8 mouse cellular contexts compared by ENCODE assay signal in genomic region chr10:67099183-67099929, GRCm38 (mm10). TPM values are rescaled to one million over a fixed set of nuclear protein-coding genes. Genes with fewer than 3 reads are reported as not detected.
A peak's percentile ranks its signal among the peaks of the same experiment; 100 is the strongest.
DNase-seq lines count a peak whose midpoint lies in the region; ATAC-seq and TF ChIP-seq lines count a peak whose summit lies in the region.
"Had no signal": no experiment of that assay in that cellular context is flagged by ENCODE, and none has a peak within 500 bp of the region (broad histone marks: within the 10 kb centered on the region; RNA-seq: fewer than 3 reads in every experiment).

No protein-coding gene starts in this region.

- no peaks in the 10 kb centered on the region for H3K36me3 ChIP-seq in kidney, embryonic 14.5 days (ENCODE audit: control insufficient read depth, insufficient read depth, low read length)
- no peaks in the 10 kb centered on the region; the same call in 1 of the 2 replicates for H3K36me3 ChIP-seq in forebrain, embryonic 13.5 days (ENCODE audit: poor library complexity, severe bottlenecking)
- H3K36me3 ChIP-seq in midbrain, postnatal 0 days (ENCODE audit: insufficient read depth, low read length) = no peaks in the 10 kb centered on the region

- no peak overlapping the region for H3K9ac ChIP-seq in kidney, embryonic 14.5 days (ENCODE audit: low read depth, low read length)
- H3K9ac ChIP-seq in forebrain, embryonic 13.5 days = peak overlapping the region; percentile 99
- no peak overlapping the region for H3K9ac ChIP-seq in midbrain, postnatal 0 days (replicated peaks; ENCODE audit: low read length, poor library complexity, severe bottlenecking)

- TF ChIP-seq CTCF in midbrain, postnatal 0 days (IDR thresholded peaks at IDR 0.05) = no peak

- no peaks in the 10 kb centered on the region for H3K27me3 ChIP-seq in kidney, embryonic 14.5 days (ENCODE audit: control insufficient read depth, insufficient read depth, low read length)
- no peaks in the 10 kb centered on the region for H3K27me3 ChIP-seq in forebrain, embryonic 13.5 days
- no peaks in the 10 kb centered on the region for H3K27me3 ChIP-seq in midbrain, postnatal 0 days (ENCODE audit: insufficient read depth, low read length)

- H3K9me3 ChIP-seq in kidney, embryonic 14.5 days (ENCODE audit: control insufficient read depth, low read length) = no peaks in the 10 kb centered on the region
- H3K9me3 ChIP-seq in forebrain, embryonic 13.5 days (replicated peaks) = no peaks in the 10 kb centered on the region
- no peaks in the 10 kb centered on the region for H3K9me3 ChIP-seq in midbrain, postnatal 0 days (ENCODE audit: low read length)

- no peak for ATAC-seq in kidney, embryonic 14.5 days (ENCODE audit: low FRiP score, low TSS enrichment)
- no peak for ATAC-seq in forebrain, embryonic 13.5 days
- no peak for ATAC-seq in midbrain, postnatal 0 days (ENCODE audit: low FRiP score)

- no peak overlapping the region; the same call in 1 of the 2 replicates for H3K4me3 ChIP-seq in kidney, embryonic 14.5 days (ENCODE audit: low read length)
- peak overlapping the region; percentile 90; the same call in 1 of the 2 replicates for H3K4me3 ChIP-seq in forebrain, embryonic 13.5 days
- H3K4me3 ChIP-seq in midbrain, postnatal 0 days (ENCODE audit: low read depth, low read length) = peak overlapping the region; percentile 88; the same call in 1 of the 2 replicates

- 33% methylated on average over 13 of the region's 13 CpGs for WGBS in kidney, embryonic 14.5 days
- WGBS in forebrain, embryonic 13.5 days = 56% methylated on average over 13 of the region's 13 CpGs
- WGBS in midbrain, postnatal 0 days = 58% methylated on average over 13 of the region's 13 CpGs

- H3K4me2 ChIP-seq in kidney, embryonic 14.5 days (replicated peaks; ENCODE audit: low read depth, low read length) = peak overlapping the region; percentile 74
- peak overlapping the region; percentile 84 for H3K4me2 ChIP-seq in forebrain, embryonic 13.5 days
- H3K4me2 ChIP-seq in midbrain, postnatal 0 days (ENCODE audit: low read depth, low read length, poor library complexity, severe bottlenecking) = peak overlapping the region; percentile 75

- H3K27ac ChIP-seq in kidney, embryonic 14.5 days (ENCODE audit: low read depth, low read length) = no peak overlapping the region
- H3K27ac ChIP-seq in forebrain, embryonic 13.5 days = no peak overlapping the region
- no peak overlapping the region for H3K27ac ChIP-seq in midbrain, postnatal 0 days (ENCODE audit: low read depth, low read length)

- peaks cover 56% of the 10 kb centered on the region for H3K4me1 ChIP-seq in kidney, embryonic 14.5 days (ENCODE audit: control insufficient read depth, insufficient read depth, low read length)
- H3K4me1 ChIP-seq in forebrain, embryonic 13.5 days = peaks cover 75% of the 10 kb centered on the region
- peaks cover 28% of the 10 kb centered on the region for H3K4me1 ChIP-seq in midbrain, postnatal 0 days (ENCODE audit: insufficient read depth, low read length)

- DNase-seq in kidney, adult 9 months = no peak
- peak; percentile 49 for DNase-seq in brain, adult 2 months (ENCODE audit: low read depth, low spot score)
- no peak for DNase-seq in midbrain, postnatal 0 days (ENCODE audit: low spot score)
- DNase-seq in urinary bladder, postnatal 36 days (ENCODE audit: low spot score in 2 of 2) = no peak
- DNase-seq in adrenal gland, postnatal 4 days (ENCODE audit: low spot score in 2 of 2) = no peak
- DNase-seq: liver had no signal

RNA-seq across cellular contexts. Expression of gene Reep3, which starts 2.6 kb away (rescaled TPM):
- polyA plus RNA-seq in kidney, embryonic 14.5 days (2014; fragmentation: Nextera tagmentation; extraction: Ambion mirVana) = 43.5 and 50.6 TPM in 2 replicates
- 42.2 and 43.0 TPM in 2 replicates for polyA plus RNA-seq in forebrain, embryonic 13.5 days (2015; fragmentation: Nextera tagmentation; extraction: Ambion mirVana)
- total RNA-seq in midbrain, postnatal 0 days (2014; rRNA removed) = 28.1 and 30.0 TPM in 2 replicates
- polyA plus RNA-seq in midbrain, postnatal 0 days (2015; fragmentation: Nextera tagmentation; extraction: Ambion mirVana) = 26.6 and 26.7 TPM in 2 replicates
- 10 to 100 TPM; 46.2 to 47.0 TPM for total RNA-seq in adrenal gland, postnatal 4 days (2021)

RNA-seq across cellular contexts. Expression of gene Jmjd1c, which starts 3.4 kb away (rescaled TPM):
- 51.1 and 54.9 TPM in 2 replicates for polyA plus RNA-seq in kidney, embryonic 14.5 days (2014; fragmentation: Nextera tagmentation; extraction: Ambion mirVana)
- polyA plus RNA-seq in forebrain, embryonic 13.5 days (2015; fragmentation: Nextera tagmentation; extraction: Ambion mirVana) = 42.5 and 49.6 TPM in 2 replicates
- total RNA-seq in midbrain, postnatal 0 days (2014; rRNA removed) = 63.8 and 74.6 TPM in 2 replicates
- 33.8 and 45.1 TPM in 2 replicates for polyA plus RNA-seq in midbrain, postnatal 0 days (2015; fragmentation: Nextera tagmentation; extraction: Ambion mirVana)
- 10 to 100 TPM; 78.5 to 82.9 TPM for total RNA-seq in adrenal gland, postnatal 4 days (2021)
